Mouse (Mus musculus): ENCODE results near the gene Klhdc9. TPM values are rescaled to one million over a fixed set of nuclear protein-coding genes. Genes with fewer than 3 reads are reported as not detected.
A peak's percentile ranks its signal among the peaks of the same experiment; 100 is the strongest.

The Klhdc9 gene
- total RNA-seq (2014; fragmentation: Nextera tagmentation): 0.20 TPM in 1 of 2 replicates, not detected in the other
- total RNA-seq (2017): 0.80 TPM in 1 of 2 replicates, not detected in the other

- peak; percentile 91 for ATAC-seq (replicated peaks; ENCODE audit: low FRiP score, low TSS enrichment, poor library complexity, severe bottlenecking)
Observed at GRCm38 (mm10) chr1:171360656-171361055, at the start of gene Klhdc9. Klhdc9 (minus strand) TSS chr1:171360798.

GRCm38 (mm10) chr1:171410231-171410630 is 49.6 kb upstream of the Klhdc9 start:
- ATAC-seq (replicated peaks; ENCODE audit: low FRiP score, low TSS enrichment, poor library complexity, severe bottlenecking): no peak

- no peak for ATAC-seq (replicated peaks; ENCODE audit: low FRiP score, low TSS enrichment, poor library complexity, severe bottlenecking)
Observed at GRCm38 (mm10) chr1:171407263-171407662, 46.7 kb upstream of the Klhdc9 start.

GRCm38 (mm10) chr1:171402991-171403390 is 42.4 kb upstream of the Klhdc9 start:
- ATAC-seq (replicated peaks; ENCODE audit: low FRiP score, low TSS enrichment, poor library complexity, severe bottlenecking): no peak

GRCm38 (mm10) chr1:171401821-171402220 is 41.2 kb upstream of the Klhdc9 start:
- ATAC-seq (replicated peaks; ENCODE audit: low FRiP score, low TSS enrichment, poor library complexity, severe bottlenecking): no peak

GRCm38 (mm10) chr1:171390101-171390500 is 29.5 kb upstream of the Klhdc9 start:
- ATAC-seq (replicated peaks; ENCODE audit: low FRiP score, low TSS enrichment, poor library complexity, severe bottlenecking): peak; percentile 53

GRCm38 (mm10) chr1:171388376-171389102 is 27.9 kb upstream of the Klhdc9 start, which contains the start of gene Arhgap30:
Arhgap30 (plus strand) TSS chr1:171388954.
- peak; percentile 87 for ATAC-seq (replicated peaks; ENCODE audit: low FRiP score, low TSS enrichment, poor library complexity, severe bottlenecking)

- no peak for ATAC-seq (replicated peaks; ENCODE audit: low FRiP score, low TSS enrichment, poor library complexity, severe bottlenecking)
Observed at GRCm38 (mm10) chr1:171387099-171387498, 26.5 kb upstream of the Klhdc9 start.

GRCm38 (mm10) chr1:171385171-171385570 is 24.6 kb upstream of the Klhdc9 start:
- no peak for ATAC-seq (replicated peaks; ENCODE audit: low FRiP score, low TSS enrichment, poor library complexity, severe bottlenecking)

- no peak for ATAC-seq (replicated peaks; ENCODE audit: low FRiP score, low TSS enrichment, poor library complexity, severe bottlenecking)
Observed at GRCm38 (mm10) chr1:171384361-171384760, 23.8 kb upstream of the Klhdc9 start.

- ATAC-seq (replicated peaks; ENCODE audit: low FRiP score, low TSS enrichment, poor library complexity, severe bottlenecking): no peak
Observed at GRCm38 (mm10) chr1:171382096-171382620, 21.6 kb upstream of the Klhdc9 start.

GRCm38 (mm10) chr1:171379935-171380599 is 19.5 kb upstream of the Klhdc9 start:
- peak; percentile 90 for ATAC-seq (replicated peaks; ENCODE audit: low FRiP score, low TSS enrichment, poor library complexity, severe bottlenecking)

- no peak for ATAC-seq (replicated peaks; ENCODE audit: low FRiP score, low TSS enrichment, poor library complexity, severe bottlenecking)
Observed at GRCm38 (mm10) chr1:171378298-171378697, 17.7 kb upstream of the Klhdc9 start.

- ATAC-seq (replicated peaks; ENCODE audit: low FRiP score, low TSS enrichment, poor library complexity, severe bottlenecking): no peak
Observed at GRCm38 (mm10) chr1:171375646-171376097, 15.1 kb upstream of the Klhdc9 start.

GRCm38 (mm10) chr1:171373946-171374345 is 13.3 kb upstream of the Klhdc9 start:
- ATAC-seq (replicated peaks; ENCODE audit: low FRiP score, low TSS enrichment, poor library complexity, severe bottlenecking): no peak

- no peak for ATAC-seq (replicated peaks; ENCODE audit: low FRiP score, low TSS enrichment, poor library complexity, severe bottlenecking)
Observed at GRCm38 (mm10) chr1:171372880-171373279, 12.3 kb upstream of the Klhdc9 start.

GRCm38 (mm10) chr1:171369845-171370556 is 9.4 kb upstream of the Klhdc9 start, which contains the start of gene Nectin4:
Nectin4 (plus strand) TSS chr1:171370099.
- peak; percentile 34; the same call in 1 of the 2 replicates for ATAC-seq (replicated peaks; ENCODE audit: low FRiP score, low TSS enrichment, poor library complexity, severe bottlenecking)

- no peak for ATAC-seq (replicated peaks; ENCODE audit: low FRiP score, low TSS enrichment, poor library complexity, severe bottlenecking)
Observed at GRCm38 (mm10) chr1:171365934-171366333, 5.3 kb upstream of the Klhdc9 start.

Data from megakaryocyte-erythroid progenitor cell, adult 5-6 weeks (primary cell).